Mouse (Mus musculus): ENCODE results near the gene Cypt3. TPM values are rescaled to one million over a fixed set of nuclear protein-coding genes. Genes with fewer than 3 reads are reported as not detected.

Cypt3 gene
- not detected in 2 replicates for polyA plus RNA-seq (2015; fragmentation: Nextera tagmentation; extraction: Ambion mirVana)

GRCm38 (mm10) chrX:153558293-153558692 lies at the start of gene Cypt3:
Cypt3 (plus strand) TSS chrX:153558593.

Other genes starting within 250 kb of the Cypt3 start
- gene Ubqln2, start 60.4 kb upstream of the Cypt3 start, polyA plus RNA-seq (2015; fragmentation: Nextera tagmentation; extraction: Ambion mirVana), result 18.3 and 20.8 TPM in 2 replicates
- 4.2 TPM in 2 replicates for gene Kctd12b, start 137.8 kb downstream of the Cypt3 start, polyA plus RNA-seq (2015; fragmentation: Nextera tagmentation; extraction: Ambion mirVana)
- gene Nbdy, start 165.0 kb downstream of the Cypt3 start, polyA plus RNA-seq (2015; fragmentation: Nextera tagmentation; extraction: Ambion mirVana), result 144 and 167 TPM in 2 replicates